Mouse (Mus musculus): ENCODE data around the gene Zfp628. TPM values are rescaled to one million over a fixed set of nuclear protein-coding genes. Genes with fewer than 3 reads are reported as not detected.

The Zfp628 gene
- polyA plus RNA-seq, 1 experiment from 2014 or later, result 4.8 TPM

GRCm38 (mm10) chr7:4911561-4911960 is 3.5 kb upstream of the Zfp628 start:
- peak; percentile 87 for DNase-seq (ENCODE audit: low spot score)
- no peak overlapping the region for H3K9ac ChIP-seq (ENCODE audit: low read length)
- H3K9me3 ChIP-seq (ENCODE audit: control insufficient read depth, low read length), result no peaks in the 10 kb centered on the region
- no peak for ATAC-seq (replicated peaks; ENCODE audit: low FRiP score)
- H3K27ac ChIP-seq (ENCODE audit: low read depth, low read length), result no peak overlapping the region
- WGBS, result 36% methylated on average over 9 of the region's 9 CpGs
- no peaks in the 10 kb centered on the region for H3K36me3 ChIP-seq (ENCODE audit: control insufficient read depth, insufficient read depth, low read length)
- no peak overlapping the region for H3K4me2 ChIP-seq (ENCODE audit: low read depth, low read length, severe bottlenecking)
- no peak overlapping the region for H3K4me3 ChIP-seq (ENCODE audit: low read depth, low read length)
- H3K4me1 ChIP-seq (replicated peaks; ENCODE audit: control insufficient read depth, insufficient read depth, low read length), result peaks cover 8% of the 10 kb centered on the region
- no peaks in the 10 kb centered on the region for H3K27me3 ChIP-seq (ENCODE audit: control insufficient read depth, insufficient read depth, low read length)

- no peak for ATAC-seq (replicated peaks; ENCODE audit: low FRiP score)
- Histone ChIP-seq H3K4me1 (replicated peaks; ENCODE audit: control insufficient read depth, insufficient read depth, low read length) (peaks cover 7% of the 10 kb centered on the region; the same call in 1 of the 2 replicates), H3K36me3 (ENCODE audit: control insufficient read depth, insufficient read depth, low read length) (no peaks in the 10 kb centered on the region), H3K4me3 (ENCODE audit: low read depth, low read length) (no peak overlapping the region), H3K9ac (ENCODE audit: low read length) (no peak overlapping the region), H3K4me2 (ENCODE audit: low read depth, low read length, severe bottlenecking) (no peak overlapping the region), H3K9me3 (ENCODE audit: control insufficient read depth, low read length) (no peaks in the 10 kb centered on the region), H3K27me3 (ENCODE audit: control insufficient read depth, insufficient read depth, low read length) (no peaks in the 10 kb centered on the region), H3K27ac (ENCODE audit: low read depth, low read length) (no peak overlapping the region)
- no peak for DNase-seq (ENCODE audit: low spot score)
- 62% methylated on average over 5 of the region's 5 CpGs for WGBS
Observed at GRCm38 (mm10) chr7:4912248-4912647, 2.8 kb upstream of the Zfp628 start.

- peak; percentile 53 for DNase-seq (ENCODE audit: low spot score)
- H3K27ac ChIP-seq (ENCODE audit: low read depth, low read length), result peak overlapping the region; percentile 81
Observed at GRCm38 (mm10) chr7:4915669-4916416, 826 bp downstream of the Zfp628 start.

GRCm38 (mm10) chr7:4917494-4917893 is 2.5 kb downstream of the Zfp628 start:
- ATAC-seq (replicated peaks; ENCODE audit: low FRiP score), result no peak
- Histone ChIP-seq H3K36me3 (ENCODE audit: control insufficient read depth, insufficient read depth, low read length) (peaks cover 5% of the 10 kb centered on the region; the same call in 1 of the 2 replicates), H3K4me3 (ENCODE audit: low read depth, low read length) (no peak overlapping the region), H3K4me2 (ENCODE audit: low read depth, low read length, severe bottlenecking) (no peak overlapping the region), H3K4me1 (replicated peaks; ENCODE audit: control insufficient read depth, insufficient read depth, low read length) (peaks cover 19% of the 10 kb centered on the region), H3K27me3 (ENCODE audit: control insufficient read depth, insufficient read depth, low read length) (no peaks in the 10 kb centered on the region), H3K27ac (ENCODE audit: low read depth, low read length) (no peak overlapping the region), H3K9me3 (ENCODE audit: control insufficient read depth, low read length) (no peaks in the 10 kb centered on the region), H3K9ac (ENCODE audit: low read length) (no peak overlapping the region)
- WGBS, result 83% methylated on average over 2 of the region's 2 CpGs
- DNase-seq (ENCODE audit: low spot score), result no peak

More at GRCm38 (mm10) chr7:4915669-4916416, 826 bp downstream of the Zfp628 start:
- peak; percentile 23 for ATAC-seq (replicated peaks; ENCODE audit: low FRiP score)
- peak overlapping the region; percentile 70 for H3K4me3 ChIP-seq (ENCODE audit: low read depth, low read length)
- H3K4me2 ChIP-seq (ENCODE audit: low read depth, low read length, severe bottlenecking), result peak overlapping the region; percentile 90
- 25% methylated on average over 14 of the region's 14 CpGs for WGBS
- H3K4me1 ChIP-seq (replicated peaks; ENCODE audit: control insufficient read depth, insufficient read depth, low read length), result peaks cover 8% of the 10 kb centered on the region; the same call in 1 of the 2 replicates
- no peaks in the 10 kb centered on the region for H3K9me3 ChIP-seq (ENCODE audit: control insufficient read depth, low read length)
- H3K9ac ChIP-seq (ENCODE audit: low read length), result peak overlapping the region; percentile 94
- no peaks in the 10 kb centered on the region for H3K27me3 ChIP-seq (ENCODE audit: control insufficient read depth, insufficient read depth, low read length)
- H3K36me3 ChIP-seq (ENCODE audit: control insufficient read depth, insufficient read depth, low read length), result peaks cover 4% of the 10 kb centered on the region; the same call in 1 of the 2 replicates

GRCm38 (mm10) chr7:4918681-4919080 is 3.7 kb downstream of the Zfp628 start:
- Histone ChIP-seq H3K4me2 (ENCODE audit: low read depth, low read length, severe bottlenecking) (no peak overlapping the region), H3K36me3 (ENCODE audit: control insufficient read depth, insufficient read depth, low read length) (peaks cover 5% of the 10 kb centered on the region; the same call in 1 of the 2 replicates), H3K4me1 (replicated peaks; ENCODE audit: control insufficient read depth, insufficient read depth, low read length) (peaks cover 26% of the 10 kb centered on the region), H3K9me3 (ENCODE audit: control insufficient read depth, low read length) (no peaks in the 10 kb centered on the region), H3K27me3 (ENCODE audit: control insufficient read depth, insufficient read depth, low read length) (no peaks in the 10 kb centered on the region), H3K27ac (ENCODE audit: low read depth, low read length) (no peak overlapping the region), H3K9ac (ENCODE audit: low read length) (no peak overlapping the region), H3K4me3 (ENCODE audit: low read depth, low read length) (no peak overlapping the region)
- WGBS, result 95% methylated on average over 15 of the region's 15 CpGs
- DNase-seq (ENCODE audit: low spot score) (no peak), ATAC-seq (replicated peaks; ENCODE audit: low FRiP score) (no peak)

- no peak for ATAC-seq (replicated peaks; ENCODE audit: low FRiP score)
- H3K9me3 ChIP-seq (ENCODE audit: control insufficient read depth, low read length), result no peaks in the 10 kb centered on the region
- DNase-seq (ENCODE audit: low spot score), result peak; percentile 49
- H3K4me3 ChIP-seq (ENCODE audit: low read depth, low read length), result no peak overlapping the region
- H3K36me3 ChIP-seq (ENCODE audit: control insufficient read depth, insufficient read depth, low read length), result peaks cover 5% of the 10 kb centered on the region; the same call in 1 of the 2 replicates
- no peak overlapping the region for H3K4me2 ChIP-seq (ENCODE audit: low read depth, low read length, severe bottlenecking)
- H3K27me3 ChIP-seq (ENCODE audit: control insufficient read depth, insufficient read depth, low read length), result no peaks in the 10 kb centered on the region
- H3K9ac ChIP-seq (ENCODE audit: low read length), result no peak overlapping the region
- no peak overlapping the region for H3K27ac ChIP-seq (ENCODE audit: low read depth, low read length)
- H3K4me1 ChIP-seq (replicated peaks; ENCODE audit: control insufficient read depth, insufficient read depth, low read length), result peaks cover 31% of the 10 kb centered on the region
- WGBS, result 89% methylated on average over 21 of the region's 21 CpGs
Observed at GRCm38 (mm10) chr7:4919096-4919495, 4.1 kb downstream of the Zfp628 start.

GRCm38 (mm10) chr7:4919971-4920370 is 5.0 kb downstream of the Zfp628 start:
- WGBS, result 90% methylated on average over 21 of the region's 21 CpGs
- Histone ChIP-seq H3K36me3 (ENCODE audit: control insufficient read depth, insufficient read depth, low read length) (peaks cover 5% of the 10 kb centered on the region; the same call in 1 of the 2 replicates), H3K27me3 (ENCODE audit: control insufficient read depth, insufficient read depth, low read length) (no peaks in the 10 kb centered on the region), H3K9me3 (ENCODE audit: control insufficient read depth, low read length) (no peaks in the 10 kb centered on the region), H3K4me3 (ENCODE audit: low read depth, low read length) (no peak overlapping the region), H3K4me1 (replicated peaks; ENCODE audit: control insufficient read depth, insufficient read depth, low read length) (peaks cover 38% of the 10 kb centered on the region), H3K27ac (ENCODE audit: low read depth, low read length) (no peak overlapping the region), H3K9ac (ENCODE audit: low read length) (no peak overlapping the region), H3K4me2 (ENCODE audit: low read depth, low read length, severe bottlenecking) (no peak overlapping the region)
- DNase-seq (ENCODE audit: low spot score), result no peak
- ATAC-seq (replicated peaks; ENCODE audit: low FRiP score), result no peak

- ATAC-seq (replicated peaks; ENCODE audit: low FRiP score) (no peak), DNase-seq (ENCODE audit: low spot score) (peak; percentile 50)
- 91% methylated on average over 19 of the region's 19 CpGs for WGBS
- Histone ChIP-seq H3K4me3 (ENCODE audit: low read depth, low read length) (no peak overlapping the region), H3K9ac (ENCODE audit: low read length) (no peak overlapping the region), H3K4me1 (replicated peaks; ENCODE audit: control insufficient read depth, insufficient read depth, low read length) (peaks cover 44% of the 10 kb centered on the region), H3K9me3 (ENCODE audit: control insufficient read depth, low read length) (no peaks in the 10 kb centered on the region), H3K27ac (ENCODE audit: low read depth, low read length) (peak overlapping the region; percentile 97; the same call in 1 of the 2 replicates), H3K4me2 (ENCODE audit: low read depth, low read length, severe bottlenecking) (no peak overlapping the region), H3K27me3 (ENCODE audit: control insufficient read depth, insufficient read depth, low read length) (no peaks in the 10 kb centered on the region), H3K36me3 (ENCODE audit: control insufficient read depth, insufficient read depth, low read length) (peaks cover 5% of the 10 kb centered on the region; the same call in 1 of the 2 replicates)
Observed at GRCm38 (mm10) chr7:4920496-4920895, 5.5 kb downstream of the Zfp628 start.
